Mouse (Mus musculus): Measurements from ENCODE around the gene Lce1b. TPM values are rescaled to one million over a fixed set of nuclear protein-coding genes. Genes with fewer than 3 reads are reported as not detected.

The Lce1b gene
- polyA plus RNA-seq, 1 experiment from 2014 or later, result not detected

- Histone ChIP-seq H3K27ac (ENCODE audit: low read depth, low read length) (no peak overlapping the region), H3K4me3 (ENCODE audit: low read length) (no peak overlapping the region), H3K36me3 (ENCODE audit: control insufficient read depth, insufficient read depth, low read length) (no peaks in the 10 kb centered on the region), H3K4me1 (ENCODE audit: control insufficient read depth, insufficient read depth, low read length) (no peaks in the 10 kb centered on the region), H3K4me2 (replicated peaks; ENCODE audit: low read depth, low read length) (no peak overlapping the region), H3K27me3 (ENCODE audit: control insufficient read depth, insufficient read depth, low read length) (no peaks in the 10 kb centered on the region), H3K9me3 (ENCODE audit: control insufficient read depth, low read length) (no peaks in the 10 kb centered on the region), H3K9ac (ENCODE audit: low read depth, low read length) (no peak overlapping the region)
- ATAC-seq (ENCODE audit: low FRiP score, low TSS enrichment), result no peak
- 48% methylated on average over 1 of the region's 1 CpGs for WGBS
These were observed 18.7 kb downstream of the Lce1b start for GRCm38 (mm10) chr3:92637745-92638652.

DNA sequence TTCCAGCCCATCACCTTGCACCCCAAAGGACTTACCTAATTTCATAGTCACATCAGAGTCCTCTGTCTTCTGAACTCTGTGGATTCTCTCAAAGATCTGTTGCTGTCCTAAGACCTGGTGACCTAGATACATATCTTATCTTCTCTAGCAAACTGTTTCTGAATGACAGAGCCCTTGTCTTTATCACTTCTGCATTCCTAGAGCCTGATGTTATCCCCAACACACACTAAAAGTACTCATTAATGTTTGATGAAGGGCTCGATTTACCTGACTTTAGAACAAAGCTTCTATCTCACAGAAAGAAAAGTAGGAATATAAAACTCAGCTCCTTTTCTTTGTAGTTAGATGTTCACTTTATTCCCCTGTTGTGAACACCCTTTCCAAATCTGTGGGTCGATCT is 35.2 kb downstream of the Lce1b start, which contains the start of gene Lce6a:
Lce6a (minus strand) TSS at position 101 of the 400 bp plus-strand sequence.
- no peak within 1 kb of the TSS for H3K27ac ChIP-seq (ENCODE audit: low read depth, low read length)
- WGBS, result 74% methylated on average over 2 of the region's 2 CpGs

DNA sequence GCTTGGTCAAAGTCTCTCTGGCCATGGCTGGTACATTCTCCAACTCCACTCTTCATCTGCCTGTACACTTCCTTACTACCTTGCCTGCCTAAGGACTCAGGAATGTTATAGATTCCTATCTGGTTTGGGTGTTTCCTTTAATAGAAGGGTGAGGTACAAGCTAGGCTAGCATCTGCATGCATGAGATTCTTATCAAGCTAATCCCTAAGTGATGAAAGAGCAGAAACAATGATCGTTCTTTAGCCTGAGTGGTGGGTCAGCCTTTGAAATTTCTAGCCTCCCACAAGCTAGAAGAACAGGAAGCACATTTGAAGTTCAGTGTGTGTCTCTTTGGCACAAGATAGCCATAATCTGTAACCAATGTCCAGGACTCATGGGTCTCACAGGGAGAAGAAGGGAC is 46.9 kb downstream of the Lce1b start:
- WGBS, result 57% methylated on average over 1 of the region's 1 CpGs

More for the DNA sequence above, 35.2 kb downstream of the Lce1b start, which contains the start of gene Lce6a:
- no peak within 1 kb of the TSS for H3K4me3 ChIP-seq (ENCODE audit: low read length)
- no peaks in the 10 kb centered on the region for H3K27me3 ChIP-seq (ENCODE audit: control insufficient read depth, insufficient read depth, low read length)
- H3K4me1 ChIP-seq (ENCODE audit: control insufficient read depth, insufficient read depth, low read length), result no peaks in the 10 kb centered on the region
- no peak within 1 kb of the TSS for H3K9ac ChIP-seq (ENCODE audit: low read depth, low read length)
- no peak within 1 kb of the TSS for H3K4me2 ChIP-seq (replicated peaks; ENCODE audit: low read depth, low read length)
- no peaks in the 10 kb centered on the region for H3K36me3 ChIP-seq (ENCODE audit: control insufficient read depth, insufficient read depth, low read length)
- H3K9me3 ChIP-seq (ENCODE audit: control insufficient read depth, low read length), result no peaks in the 10 kb centered on the region
- no peak for ATAC-seq (ENCODE audit: low FRiP score, low TSS enrichment)

GRCm38 (mm10) chr3:92607392-92607791 is 49.3 kb downstream of the Lce1b start, which contains the start of gene 2210017I01Rik:
2210017I01Rik (minus strand) TSS chr3:92607492.
- H3K4me3 ChIP-seq (ENCODE audit: low read length), result no peak within 1 kb of the TSS
- no peaks in the 10 kb centered on the region for H3K27me3 ChIP-seq (ENCODE audit: control insufficient read depth, insufficient read depth, low read length)
- no peak within 1 kb of the TSS for H3K27ac ChIP-seq (ENCODE audit: low read depth, low read length)
- no peaks in the 10 kb centered on the region for H3K9me3 ChIP-seq (ENCODE audit: control insufficient read depth, low read length)
- no peak for ATAC-seq (ENCODE audit: low FRiP score, low TSS enrichment)
- H3K4me2 ChIP-seq (replicated peaks; ENCODE audit: low read depth, low read length), result no peak within 1 kb of the TSS
- no peaks in the 10 kb centered on the region for H3K36me3 ChIP-seq (ENCODE audit: control insufficient read depth, insufficient read depth, low read length)
- H3K4me1 ChIP-seq (ENCODE audit: control insufficient read depth, insufficient read depth, low read length), result no peaks in the 10 kb centered on the region
- H3K9ac ChIP-seq (ENCODE audit: low read depth, low read length), result no peak within 1 kb of the TSS

More for the DNA sequence above, 46.9 kb downstream of the Lce1b start:
- Histone ChIP-seq H3K27me3 (ENCODE audit: control insufficient read depth, insufficient read depth, low read length) (no peaks in the 10 kb centered on the region), H3K36me3 (ENCODE audit: control insufficient read depth, insufficient read depth, low read length) (no peaks in the 10 kb centered on the region), H3K4me2 (replicated peaks; ENCODE audit: low read depth, low read length) (no peak overlapping the region), H3K4me3 (ENCODE audit: low read length) (no peak overlapping the region), H3K27ac (ENCODE audit: low read depth, low read length) (no peak overlapping the region), H3K4me1 (ENCODE audit: control insufficient read depth, insufficient read depth, low read length) (no peaks in the 10 kb centered on the region), H3K9ac (ENCODE audit: low read depth, low read length) (no peak overlapping the region), H3K9me3 (ENCODE audit: control insufficient read depth, low read length) (no peaks in the 10 kb centered on the region)
- ATAC-seq (ENCODE audit: low FRiP score, low TSS enrichment), result no peak

Other genes with a start within 250 kb of the Lce1b start
- not detected in 2 replicates for gene Sprr2i, start 248.9 kb downstream of the Lce1b start, polyA plus RNA-seq (2014; fragmentation: Nextera tagmentation; extraction: Ambion mirVana)
- not detected in 2 replicates for gene Sprr2j-ps, start 238.8 kb downstream of the Lce1b start, polyA plus RNA-seq (2014; fragmentation: Nextera tagmentation; extraction: Ambion mirVana)
- gene Gm9774, start 227.5 kb downstream of the Lce1b start, polyA plus RNA-seq (2014; fragmentation: Nextera tagmentation; extraction: Ambion mirVana), result 6.9 and 7.1 TPM in 2 replicates
- not detected in 2 replicates for gene Sprr2k, start 224.3 kb downstream of the Lce1b start, polyA plus RNA-seq (2014; fragmentation: Nextera tagmentation; extraction: Ambion mirVana)
- gene Sprr1b, start 218.1 kb downstream of the Lce1b start, polyA plus RNA-seq (2014; fragmentation: Nextera tagmentation; extraction: Ambion mirVana), result not detected in 2 replicates
- not detected in 2 replicates for gene Sprr3, start 198.2 kb downstream of the Lce1b start, polyA plus RNA-seq (2014; fragmentation: Nextera tagmentation; extraction: Ambion mirVana)
- 8.1 and 8.4 TPM in 2 replicates for gene Sprr1a, start 171.0 kb downstream of the Lce1b start, polyA plus RNA-seq (2014; fragmentation: Nextera tagmentation; extraction: Ambion mirVana)
- gene Sprr4, start 156.4 kb downstream of the Lce1b start, polyA plus RNA-seq (2014; fragmentation: Nextera tagmentation; extraction: Ambion mirVana), result not detected in 2 replicates
- gene 2310046K23Rik, start 122.4 kb downstream of the Lce1b start, polyA plus RNA-seq (2014; fragmentation: Nextera tagmentation; extraction: Ambion mirVana), result not detected in 2 replicates
- 0.74 and 0.81 TPM in 2 replicates for gene Ivl, start 83.2 kb downstream of the Lce1b start, polyA plus RNA-seq (2014; fragmentation: Nextera tagmentation; extraction: Ambion mirVana)
- not detected in 2 replicates for gene Smcp, start 67.9 kb downstream of the Lce1b start, polyA plus RNA-seq (2014; fragmentation: Nextera tagmentation; extraction: Ambion mirVana)
- not detected in 2 replicates for gene 2210017I01Rik, start 49.4 kb downstream of the Lce1b start, polyA plus RNA-seq (2014; fragmentation: Nextera tagmentation; extraction: Ambion mirVana)
- not detected in 2 replicates for gene Lce6a, start 35.3 kb downstream of the Lce1b start, polyA plus RNA-seq (2014; fragmentation: Nextera tagmentation; extraction: Ambion mirVana)
- gene Lce1a1, start 8.6 kb downstream of the Lce1b start, polyA plus RNA-seq (2014; fragmentation: Nextera tagmentation; extraction: Ambion mirVana), result not detected in 2 replicates
- gene Lce1a2, start 13.4 kb upstream of the Lce1b start, polyA plus RNA-seq (2014; fragmentation: Nextera tagmentation; extraction: Ambion mirVana), result not detected in 2 replicates
- not detected in 2 replicates for gene Lce1c, start 22.3 kb upstream of the Lce1b start, polyA plus RNA-seq (2014; fragmentation: Nextera tagmentation; extraction: Ambion mirVana)
- gene Lce1d, start 30.3 kb upstream of the Lce1b start, polyA plus RNA-seq (2014; fragmentation: Nextera tagmentation; extraction: Ambion mirVana), result not detected in 2 replicates
- not detected in 2 replicates for gene Lce1e, start 52.1 kb upstream of the Lce1b start, polyA plus RNA-seq (2014; fragmentation: Nextera tagmentation; extraction: Ambion mirVana)
- not detected in 2 replicates for gene Lce1f, start 63.4 kb upstream of the Lce1b start, polyA plus RNA-seq (2014; fragmentation: Nextera tagmentation; extraction: Ambion mirVana)
- gene Gm38119, start 82.2 kb upstream of the Lce1b start, polyA plus RNA-seq (2014; fragmentation: Nextera tagmentation; extraction: Ambion mirVana), result not detected in 2 replicates
- not detected in 2 replicates for gene Lce1g, start 95.4 kb upstream of the Lce1b start, polyA plus RNA-seq (2014; fragmentation: Nextera tagmentation; extraction: Ambion mirVana)
- not detected in 2 replicates for gene Lce1h, start 108.1 kb upstream of the Lce1b start, polyA plus RNA-seq (2014; fragmentation: Nextera tagmentation; extraction: Ambion mirVana)
- gene Lce1i, start 122.0 kb upstream of the Lce1b start, polyA plus RNA-seq (2014; fragmentation: Nextera tagmentation; extraction: Ambion mirVana), result not detected in 2 replicates
- gene Lce1j, start 133.6 kb upstream of the Lce1b start, polyA plus RNA-seq (2014; fragmentation: Nextera tagmentation; extraction: Ambion mirVana), result not detected in 2 replicates
- gene Lce1k, start 151.0 kb upstream of the Lce1b start, polyA plus RNA-seq (2014; fragmentation: Nextera tagmentation; extraction: Ambion mirVana), result not detected in 2 replicates
- gene Kprp, start 170.3 kb upstream of the Lce1b start, polyA plus RNA-seq (2014; fragmentation: Nextera tagmentation; extraction: Ambion mirVana), result not detected in 2 replicates
- not detected in 2 replicates for gene Lce1l, start 194.4 kb upstream of the Lce1b start, polyA plus RNA-seq (2014; fragmentation: Nextera tagmentation; extraction: Ambion mirVana)
- not detected in 2 replicates for gene 2310050C09Rik, start 213.3 kb upstream of the Lce1b start, polyA plus RNA-seq (2014; fragmentation: Nextera tagmentation; extraction: Ambion mirVana)